ENCODE assay signal across 29 mouse cellular contexts in the genomic region with DNA sequence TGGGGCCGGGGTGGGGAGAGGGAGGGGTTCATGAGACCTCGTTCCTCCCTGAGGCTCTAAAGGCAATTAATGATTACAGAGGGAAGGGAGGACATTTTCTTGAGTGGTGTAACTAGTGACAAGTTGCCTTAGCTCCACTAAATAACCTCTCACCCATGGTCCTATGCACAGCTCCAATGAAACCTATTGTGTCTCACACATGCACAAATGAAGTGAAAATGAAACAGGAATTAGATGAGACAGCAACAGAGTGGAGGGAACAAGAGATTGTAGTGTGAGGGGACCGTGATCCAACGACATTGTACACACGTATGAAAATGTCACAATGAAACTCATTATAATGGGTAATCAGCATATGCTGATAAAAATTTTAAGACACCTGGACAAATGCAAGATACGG. TPM values are rescaled to one million over a fixed set of nuclear protein-coding genes. Genes with fewer than 3 reads are reported as not detected.
A peak's percentile ranks its signal among the peaks of the same experiment; 100 is the strongest.
DNase-seq lines count a peak whose midpoint lies in the region; ATAC-seq and TF ChIP-seq lines count a peak whose summit lies in the region.
"Had no signal": no experiment of that assay in that cellular context is flagged by ENCODE, and none has a peak within 500 bp of the region (broad histone marks: within the 10 kb centered on the region; RNA-seq: fewer than 3 reads in every experiment).

No protein-coding gene starts in this region.

- H3K4me2 ChIP-seq in stomach, postnatal 0 days (replicated peaks; ENCODE audit: low read depth) = no peak overlapping the region
- H3K4me2 ChIP-seq: embryonic facial prominence, embryonic 12.5 days; embryonic facial prominence, embryonic 15.5 days; heart, embryonic 12.5 days; heart, embryonic 15.5 days; hindbrain, embryonic 13.5 days had no signal

- H3K4me1 ChIP-seq in thymus, adult 2 months (replicated peaks; ENCODE audit: control insufficient read depth, insufficient read depth, low read length) = peaks cover 12% of the 10 kb centered on the region
- H3K4me1 ChIP-seq in stomach, postnatal 0 days (replicated peaks; ENCODE audit: control insufficient read depth, insufficient read depth) = no peaks in the 10 kb centered on the region
- H3K4me1 ChIP-seq: embryonic facial prominence, embryonic 12.5 days; heart, embryonic 12.5 days; hindbrain, embryonic 10.5 days; hindbrain, embryonic 13.5 days had no signal

- H3K9ac ChIP-seq in stomach, postnatal 0 days (ENCODE audit: low read length) = no peak overlapping the region
- H3K9ac ChIP-seq: embryonic facial prominence, embryonic 12.5 days; embryonic facial prominence, embryonic 15.5 days; forebrain, postnatal 0 days; heart, embryonic 12.5 days; heart, embryonic 15.5 days; hindbrain, embryonic 13.5 days had no signal

- TF ChIP-seq EP300 in stomach, postnatal 0 days (optimal IDR thresholded peaks at IDR 0.05) = no peak

- H3K36me3 ChIP-seq in thymus, adult 2 months (ENCODE audit: control insufficient read depth, insufficient read depth, low read length) = no peaks in the 10 kb centered on the region
- H3K36me3 ChIP-seq in stomach, postnatal 0 days (ENCODE audit: control insufficient read depth, insufficient read depth, low read length) = no peaks in the 10 kb centered on the region
- H3K36me3 ChIP-seq: embryonic facial prominence, embryonic 12.5 days; embryonic facial prominence, embryonic 15.5 days; heart, embryonic 12.5 days; heart, embryonic 15.5 days; hindbrain, embryonic 10.5 days; hindbrain, embryonic 13.5 days had no signal

- no peak for DNase-seq in thymus, adult 2 months
- no peak for DNase-seq in thymus, adult 18-20 months
- DNase-seq in stomach, postnatal 0 days (ENCODE audit: low spot score) = no peak
- no peak for DNase-seq in urinary bladder, postnatal 14 days (ENCODE audit: low spot score)
- no peak for DNase-seq in urinary bladder, postnatal 4 days (ENCODE audit: low spot score in 2 of 2)
- DNase-seq: adrenal gland, adult 8-10 months; adrenal gland, postnatal 25 days; cerebellum, adult 18-20 months; cerebellum, adult 9-10 months; cerebellum, postnatal 14 days; forebrain, postnatal 0 days; gastrocnemius, adult 2 months; gastrocnemius, postnatal 14 days; heart, adult 18-20 months; heart, postnatal 10 days; heart, postnatal 36 days had no signal

- H3K27me3 ChIP-seq in thymus, adult 2 months (ENCODE audit: control insufficient read depth, insufficient read depth, low read length) = no peaks in the 10 kb centered on the region
- no peaks in the 10 kb centered on the region for H3K27me3 ChIP-seq in stomach, postnatal 0 days (ENCODE audit: control insufficient read depth, insufficient read depth, low read length)
- H3K27me3 ChIP-seq: embryonic facial prominence, embryonic 12.5 days; embryonic facial prominence, embryonic 15.5 days; heart, embryonic 12.5 days; heart, embryonic 15.5 days; hindbrain, embryonic 13.5 days had no signal

- no peaks in the 10 kb centered on the region for H3K9me3 ChIP-seq in stomach, postnatal 0 days (ENCODE audit: control insufficient read depth, low read length)
- H3K9me3 ChIP-seq: embryonic facial prominence, embryonic 12.5 days; embryonic facial prominence, embryonic 15.5 days; heart, embryonic 12.5 days; heart, embryonic 15.5 days had no signal

- H3K4me3 ChIP-seq in thymus, adult 2 months (ENCODE audit: control insufficient read depth, insufficient read depth, low read length) = no peak overlapping the region
- no peak overlapping the region for H3K4me3 ChIP-seq in stomach, postnatal 0 days (ENCODE audit: low read depth, low read length)
- H3K4me3 ChIP-seq: embryonic facial prominence, embryonic 12.5 days; embryonic facial prominence, embryonic 15.5 days; gastrocnemius, adult 2 months; heart, embryonic 12.5 days; heart, embryonic 15.5 days; hindbrain, embryonic 10.5 days; hindbrain, embryonic 13.5 days had no signal

- ATAC-seq in granulocyte monocyte progenitor cell, adult 5-6 weeks (replicated peaks; ENCODE audit: poor library complexity, severe bottlenecking) = peak; percentile 51
- ATAC-seq in stomach, postnatal 0 days (ENCODE audit: low FRiP score, low TSS enrichment) = peak; percentile 32; the same call in 1 of the 2 replicates
- ATAC-seq: forebrain, embryonic 14.5 days; forebrain, postnatal 0 days; hindbrain, embryonic 16.5 days had no signal

- TF ChIP-seq POLR2A in thymus, adult 2 months (IDR thresholded peaks at IDR 0.05; ENCODE audit: control insufficient read depth, extremely low read depth, insufficient read depth, low read length, poor library complexity) = no peak

- WGBS in thymus, adult 2 months = 73% methylated on average over 6 of the region's 6 CpGs
- 80% methylated on average over 6 of the region's 6 CpGs for WGBS in stomach, postnatal 0 days

- no peak for TF ChIP-seq CTCF in thymus, adult 2 months (IDR thresholded peaks at IDR 0.05; ENCODE audit: borderline replicate concordance, control insufficient read depth, extremely low read depth, insufficient read depth, low read length, poor library complexity)
- TF ChIP-seq CTCF in stomach, postnatal 0 days (IDR thresholded peaks at IDR 0.05; ENCODE audit: low read depth) = no peak

- H3K27ac ChIP-seq in thymus, adult 2 months (ENCODE audit: control insufficient read depth, insufficient read depth, low read length) = peak overlapping the region; percentile 34; the same call in 1 of the 2 replicates
- no peak overlapping the region for H3K27ac ChIP-seq in stomach, postnatal 0 days (replicated peaks)
- H3K27ac ChIP-seq: embryonic facial prominence, embryonic 12.5 days; embryonic facial prominence, embryonic 15.5 days; gastrocnemius, adult 2 months; hindbrain, embryonic 10.5 days; hindbrain, embryonic 13.5 days had no signal

RNA-seq across cellular contexts. Expression of gene E330021D16Rik, which starts 35.5 kb away (rescaled TPM):
- 0.12 and 0.14 TPM in 2 replicates for polyA plus RNA-seq in thymus, adult 2 months (2012; rRNA removed)
- total RNA-seq in granulocyte monocyte progenitor cell, adult 5-6 weeks (2014; fragmentation: Nextera tagmentation) = not detected in 2 replicates
- not detected in 2 replicates for total RNA-seq in granulocyte monocyte progenitor cell, adult 5-6 weeks (2017)
- 0.05 TPM in 1 of 2 replicates, not detected in the other for polyA plus RNA-seq in stomach, postnatal 0 days (2015; fragmentation: Nextera tagmentation; extraction: Ambion mirVana)
- total RNA-seq: adrenal gland, adult 8-10 months; adrenal gland, postnatal 25 days; common myeloid progenitor, adult 5-6 weeks; gastrocnemius, adult 2 months; gastrocnemius, postnatal 14 days; gastrocnemius, postnatal 4 days; heart, adult 18-20 months; heart, postnatal 10 days; heart, postnatal 36 days had no signal
- polyA plus RNA-seq: embryonic facial prominence, embryonic 12.5 days; embryonic facial prominence, embryonic 15.5 days; forebrain, embryonic 11.5 days; forebrain, embryonic 14.5 days; forebrain, postnatal 0 days; frontal cortex, adult 2 months; heart, embryonic 12.5 days; heart, embryonic 15.5 days; hindbrain, embryonic 10.5 days; hindbrain, embryonic 13.5 days; hindbrain, embryonic 16.5 days had no signal

RNA-seq across cellular contexts. Expression of gene Atf7ip, which starts 55.1 kb away (rescaled TPM):
- polyA plus RNA-seq in thymus, adult 2 months (2012; rRNA removed) = 65.1 and 79.5 TPM in 2 replicates
- 94.1 and 126 TPM in 2 replicates for total RNA-seq in granulocyte monocyte progenitor cell, adult 5-6 weeks (2014; fragmentation: Nextera tagmentation)
- total RNA-seq in granulocyte monocyte progenitor cell, adult 5-6 weeks (2017) = 32.3 and 43.4 TPM in 2 replicates
- polyA plus RNA-seq in stomach, postnatal 0 days (2015; fragmentation: Nextera tagmentation; extraction: Ambion mirVana) = 8.4 and 9.5 TPM in 2 replicates
